Mouse (Mus musculus): ENCODE results near the gene Pim2.

The Pim2 gene

DNA sequence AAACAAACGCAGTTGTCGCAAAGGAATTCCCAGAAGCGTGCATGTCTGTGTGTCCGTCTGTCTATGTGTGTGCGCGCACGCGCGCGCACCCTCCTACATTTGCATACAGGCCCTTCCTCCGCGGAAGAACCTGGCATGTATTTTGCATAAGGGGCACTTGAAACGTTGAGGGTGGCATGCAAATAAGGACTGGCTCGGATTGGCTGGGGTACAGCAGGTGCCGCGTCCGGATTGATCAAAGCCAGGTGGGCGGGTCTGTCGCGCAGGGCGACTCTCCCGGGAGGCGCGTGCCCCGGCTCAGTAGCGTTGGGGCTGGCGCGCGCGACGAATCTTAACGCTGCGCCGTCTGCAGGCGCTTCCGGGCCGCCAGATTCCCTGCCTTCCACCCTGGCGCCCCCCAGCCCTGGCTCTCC lies at the start of gene Pim2:
Gene Pim2 (plus strand): TSS at position 256 of the 413 bp plus-strand sequence.
- peak; percentile 49 for DNase-seq (ENCODE audit: low spot score)

DNA sequence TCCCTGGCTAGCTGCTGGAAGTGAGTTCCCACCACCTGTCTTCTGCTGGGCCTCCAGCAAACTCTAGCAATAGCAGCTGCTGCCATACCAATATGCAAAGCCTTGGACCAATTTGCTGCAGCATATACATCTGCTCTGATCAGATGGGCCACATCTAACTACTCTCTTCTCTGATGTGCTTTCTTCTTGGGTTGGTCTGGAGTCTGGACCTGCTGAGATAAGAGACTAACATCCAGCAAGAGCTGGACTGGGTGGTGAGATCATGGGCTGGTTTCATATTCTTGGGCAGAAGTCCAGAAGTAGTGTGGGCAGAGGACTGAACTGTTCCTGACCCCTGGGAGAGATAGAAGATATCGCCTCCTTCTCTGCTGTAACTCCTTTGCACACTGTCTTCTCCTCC lies 40.9 kb upstream of the Pim2 start:
- no peak for DNase-seq (ENCODE audit: low spot score)

DNA sequence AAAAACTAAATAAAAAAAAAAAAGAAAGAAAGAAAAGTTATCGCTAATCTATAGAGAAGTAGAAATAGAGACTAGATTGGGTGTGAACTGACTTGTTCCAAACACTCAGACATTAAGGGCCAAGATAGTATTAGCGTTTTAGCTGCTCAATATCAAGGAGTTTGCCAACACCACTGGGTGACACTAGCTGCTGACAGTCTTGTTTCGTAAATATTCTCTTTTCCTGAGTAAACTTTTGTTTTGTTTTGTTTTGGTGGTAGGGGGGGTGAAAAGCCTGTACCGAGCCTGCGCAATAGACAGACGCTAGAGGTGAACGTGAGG lies 37.3 kb upstream of the Pim2 start:
- no peak for DNase-seq (ENCODE audit: low spot score)

DNA sequence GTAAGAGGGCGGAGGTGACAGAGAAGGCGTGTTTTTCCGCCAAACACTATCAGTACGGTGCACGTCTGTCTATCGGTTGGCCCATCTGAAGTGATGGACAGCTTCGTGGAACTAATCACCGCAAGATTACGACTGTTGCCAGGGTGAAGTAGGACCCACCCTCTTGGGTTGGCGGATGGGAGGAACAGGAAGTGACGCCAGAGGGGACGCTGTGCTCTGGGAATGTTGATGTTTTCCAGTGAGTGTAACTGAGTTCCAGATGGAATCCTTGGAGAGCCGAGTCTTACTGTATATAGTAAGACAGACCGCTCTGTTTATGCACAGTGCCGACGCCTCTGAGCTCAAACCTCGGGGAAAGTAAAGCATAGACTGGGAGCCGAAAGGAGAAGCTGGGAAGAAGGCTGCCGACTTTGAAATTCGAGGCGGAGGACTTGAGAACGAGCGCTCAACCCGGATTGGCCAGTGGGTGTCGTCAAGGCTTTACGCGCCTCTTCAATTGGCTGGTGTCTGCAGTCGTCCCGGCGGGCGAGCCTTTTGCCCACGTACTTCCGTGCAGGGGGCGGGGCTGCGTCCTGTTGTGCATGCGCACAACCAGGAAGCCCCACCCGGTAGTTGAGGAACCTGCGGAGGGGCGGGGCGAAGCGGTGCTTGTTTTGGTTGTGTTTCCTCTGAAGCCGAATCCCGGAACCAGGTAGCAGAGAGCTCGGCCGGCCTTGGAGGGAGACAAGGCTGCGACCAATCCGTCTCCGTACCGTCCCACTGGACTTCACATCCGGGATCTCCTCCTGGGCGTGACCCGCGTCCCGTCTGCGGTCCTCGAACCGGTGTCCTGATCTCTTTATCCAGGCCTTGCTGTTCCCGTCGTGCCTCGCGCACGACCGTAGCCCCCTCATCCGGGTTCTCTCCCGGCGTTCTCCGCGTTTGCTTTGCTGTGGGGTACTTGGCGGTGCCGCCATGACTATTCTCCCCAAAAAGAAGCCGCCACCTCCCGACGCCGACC lies 36.6 kb upstream of the Pim2 start, which contains the start of gene Otud5:
Gene Otud5 (plus strand): TSS at position 202 of the 1,000 bp plus-strand sequence.
- DNase-seq (ENCODE audit: low spot score) = peak; percentile 76

DNA sequence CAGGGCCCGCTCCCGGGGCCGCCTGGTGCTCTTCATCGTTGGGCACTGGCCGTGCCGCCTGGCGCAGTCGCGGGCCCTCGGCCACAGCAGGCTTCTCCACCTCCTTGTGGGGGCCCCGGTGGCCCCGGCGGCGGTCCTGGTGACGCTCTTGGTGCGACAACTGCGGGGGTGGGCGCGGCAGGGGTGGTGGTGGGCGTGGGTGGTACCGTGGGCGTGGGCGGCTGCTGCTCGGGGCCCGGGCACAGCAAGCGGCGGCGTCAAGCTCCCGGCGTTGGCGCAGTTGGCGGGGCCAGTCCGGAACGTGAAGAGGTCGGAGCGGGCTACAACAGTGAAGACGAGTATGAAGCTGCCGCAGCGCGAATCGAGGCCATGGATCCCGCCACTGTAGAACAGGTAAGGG lies 35.7 kb upstream of the Pim2 start:
- DNase-seq (ENCODE audit: low spot score) = no peak

DNA sequence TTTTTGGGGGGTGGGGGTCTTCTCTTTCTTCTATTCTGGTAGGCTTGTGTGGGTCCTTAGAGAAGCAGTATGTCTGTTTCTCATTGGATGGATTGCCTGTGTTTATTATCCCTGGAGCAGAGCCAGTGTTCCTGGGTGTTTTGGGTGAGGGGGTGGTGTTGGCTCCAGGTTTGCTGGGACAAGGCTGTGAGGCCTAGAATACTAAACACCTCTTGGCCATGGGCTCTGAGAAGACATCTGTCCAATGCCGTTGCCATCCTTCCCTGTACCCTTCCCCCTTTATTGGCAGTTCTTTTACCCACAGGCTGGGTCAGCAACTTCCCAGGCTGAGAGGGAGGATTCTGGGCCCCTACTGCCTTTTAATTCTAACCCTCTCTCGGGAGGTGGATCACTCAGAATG lies 30.2 kb upstream of the Pim2 start:
- no peak for DNase-seq (ENCODE audit: low spot score)

DNA sequence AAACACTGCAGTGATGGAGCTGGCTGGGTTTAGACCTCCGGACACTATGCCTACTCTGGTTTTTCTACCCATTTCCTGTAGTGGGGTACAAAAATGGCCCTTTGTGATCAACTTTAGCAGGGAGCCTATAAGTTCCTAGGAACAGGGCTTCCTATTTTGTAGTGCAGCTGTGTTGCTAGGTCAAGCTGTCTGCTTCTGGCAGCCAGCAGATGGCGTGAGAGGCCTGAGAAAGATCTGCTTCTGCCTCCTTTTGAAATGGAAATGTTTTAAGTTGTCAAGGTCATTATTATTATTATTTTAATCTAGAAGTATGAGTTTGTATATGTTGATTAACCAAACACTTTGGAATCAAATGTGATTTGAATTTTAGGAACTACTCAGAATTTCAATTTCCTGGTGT lies 23.5 kb upstream of the Pim2 start:
- no peak for DNase-seq (ENCODE audit: low spot score)

DNA sequence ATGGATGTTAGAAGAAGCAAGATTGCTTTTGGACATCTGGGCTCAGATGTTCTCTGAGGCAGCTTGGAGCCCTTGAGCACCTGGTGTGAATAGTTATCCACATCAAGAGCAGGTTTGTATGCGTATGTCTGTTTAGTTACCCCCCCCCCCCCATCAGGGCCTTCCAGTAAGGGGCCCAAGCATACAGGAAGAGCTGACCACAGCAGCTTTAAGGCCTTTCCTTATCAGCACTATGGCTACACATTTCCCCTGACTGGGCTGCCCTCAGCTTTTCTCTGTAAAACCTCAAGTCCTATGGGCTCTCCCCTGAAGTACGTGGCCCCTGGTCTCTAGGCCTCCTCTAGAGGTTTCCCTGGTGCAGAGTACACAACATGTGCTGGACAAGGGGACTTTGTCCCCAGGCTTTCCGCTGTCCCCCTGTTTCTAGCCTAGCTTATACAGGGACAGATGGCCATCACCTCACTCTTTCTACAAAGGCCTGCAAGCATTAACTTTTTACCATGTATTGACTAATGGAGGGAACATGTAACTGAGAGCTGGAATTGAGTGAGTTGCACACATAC lies 18.8 kb upstream of the Pim2 start:
- no peak for DNase-seq (ENCODE audit: low spot score)

DNA sequence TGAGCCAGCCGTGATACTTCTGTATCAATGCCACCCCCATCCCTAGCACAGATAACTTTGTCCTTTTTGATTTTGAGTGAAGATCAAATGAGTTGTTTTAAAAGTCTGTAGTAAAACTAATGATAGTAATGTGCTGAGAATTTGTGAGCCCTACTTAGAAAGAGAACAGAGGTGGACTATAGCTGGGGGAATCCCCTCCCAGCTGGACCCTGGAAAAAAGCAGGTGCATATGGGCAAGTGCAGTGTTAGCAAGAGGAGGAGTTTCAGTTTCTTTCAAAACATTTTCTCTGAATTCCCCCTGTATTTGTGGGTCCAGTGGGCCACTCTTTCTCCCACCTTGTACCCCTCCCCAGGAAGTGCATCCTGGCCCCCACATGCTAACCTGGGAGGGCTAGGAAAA lies 14.9 kb upstream of the Pim2 start:
- DNase-seq (ENCODE audit: low spot score) = no peak

DNA sequence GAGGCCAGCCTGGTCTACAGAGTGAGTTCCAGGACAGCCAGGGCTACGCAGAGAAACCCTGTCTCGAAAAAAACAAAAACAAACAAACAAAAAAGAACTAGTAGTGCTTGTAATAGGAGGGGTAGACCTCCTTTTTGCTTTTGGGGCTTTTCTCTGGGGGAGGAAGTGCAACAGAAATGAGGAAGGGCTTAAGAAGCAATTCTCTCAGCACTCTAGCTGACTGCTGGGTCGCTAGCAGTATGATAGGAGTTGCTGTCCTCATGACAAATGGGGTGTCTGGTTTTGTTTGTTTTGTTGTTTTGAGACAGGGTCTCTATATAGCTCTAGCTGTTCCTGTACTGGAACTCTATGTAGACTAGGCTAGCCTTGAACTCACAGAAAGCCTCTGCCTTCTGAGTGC lies 13.5 kb upstream of the Pim2 start:
- no peak for DNase-seq (ENCODE audit: low spot score)

DNA sequence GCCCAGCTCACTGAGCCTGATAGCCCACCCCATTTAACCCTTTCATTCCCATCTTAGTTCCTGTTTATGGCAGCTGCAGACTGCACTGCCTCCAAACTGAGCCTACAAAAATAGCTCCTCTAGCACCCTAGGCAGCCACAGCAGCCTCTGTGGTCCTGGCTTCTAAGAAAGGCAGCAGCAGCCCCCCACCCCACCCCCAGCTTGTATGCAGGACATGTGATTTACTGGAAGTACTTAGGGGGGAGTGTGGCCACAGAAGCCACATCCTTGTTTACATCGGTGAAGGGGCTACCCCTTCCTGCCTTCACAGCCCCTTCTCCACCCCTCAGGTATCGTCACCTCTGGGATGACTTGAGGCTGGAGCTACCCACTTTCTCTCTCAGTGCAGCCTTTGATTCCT lies 12.7 kb upstream of the Pim2 start:
- DNase-seq (ENCODE audit: low spot score) = no peak

DNA sequence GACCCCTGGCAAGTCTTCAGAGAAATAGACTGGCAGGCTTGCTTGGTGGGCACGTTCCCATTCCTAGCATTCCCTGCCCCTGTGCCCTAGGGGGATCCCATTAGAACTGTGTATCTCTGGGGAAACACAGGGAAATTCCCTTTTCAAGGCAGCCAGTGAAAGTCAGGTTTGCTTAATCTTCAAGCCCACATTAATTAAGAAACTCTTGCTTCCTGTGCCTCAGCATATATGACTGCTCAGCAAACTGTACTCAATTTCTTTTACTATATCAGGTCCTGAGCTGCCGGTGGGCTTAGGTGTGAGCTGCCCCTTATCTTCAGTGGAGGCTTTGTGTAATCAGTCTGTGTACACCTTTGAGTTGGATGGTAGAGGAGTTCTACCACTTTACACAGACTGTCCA lies 12.3 kb upstream of the Pim2 start:
- DNase-seq (ENCODE audit: low spot score) = no peak

DNA sequence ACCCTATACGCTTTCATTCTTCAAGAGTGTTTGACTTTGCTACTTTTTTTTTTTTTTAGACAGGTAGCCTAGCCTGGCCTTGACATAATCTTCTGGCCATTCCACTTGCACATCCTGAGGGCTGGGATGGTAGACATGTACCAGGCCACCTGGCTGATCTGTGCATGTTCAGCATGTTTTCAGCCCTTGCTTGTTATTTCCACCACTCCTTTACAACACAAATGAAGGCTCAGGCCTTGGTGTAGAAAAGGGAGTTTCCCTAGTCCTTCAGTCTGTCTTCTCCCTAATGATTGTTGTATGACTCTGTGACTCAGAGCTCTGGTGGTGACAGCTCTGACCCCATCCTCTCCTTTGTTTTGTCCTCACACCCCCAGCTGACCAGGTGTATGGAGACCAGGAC lies 10.9 kb upstream of the Pim2 start:
- no peak for DNase-seq (ENCODE audit: low spot score)

DNA sequence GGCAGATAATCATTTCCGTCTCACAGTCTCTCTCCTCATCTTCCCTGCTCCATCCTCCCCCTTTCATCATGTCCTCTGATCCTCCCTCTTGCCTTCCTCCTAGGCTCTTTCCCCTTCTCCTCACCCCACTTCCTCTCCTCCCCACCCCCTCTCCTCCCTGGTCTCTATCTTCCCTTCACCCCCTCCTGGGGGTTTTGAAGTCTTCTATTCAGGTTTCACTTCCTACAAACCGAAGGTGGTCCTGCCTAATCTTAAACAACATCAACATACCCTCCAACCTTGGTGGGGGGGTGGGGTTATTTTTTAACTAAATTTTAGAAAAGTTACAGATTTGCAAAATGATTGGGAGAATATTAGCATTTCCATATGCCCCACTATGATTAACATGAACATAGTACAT lies 9.6 kb upstream of the Pim2 start:
- DNase-seq (ENCODE audit: low spot score) = no peak

DNA sequence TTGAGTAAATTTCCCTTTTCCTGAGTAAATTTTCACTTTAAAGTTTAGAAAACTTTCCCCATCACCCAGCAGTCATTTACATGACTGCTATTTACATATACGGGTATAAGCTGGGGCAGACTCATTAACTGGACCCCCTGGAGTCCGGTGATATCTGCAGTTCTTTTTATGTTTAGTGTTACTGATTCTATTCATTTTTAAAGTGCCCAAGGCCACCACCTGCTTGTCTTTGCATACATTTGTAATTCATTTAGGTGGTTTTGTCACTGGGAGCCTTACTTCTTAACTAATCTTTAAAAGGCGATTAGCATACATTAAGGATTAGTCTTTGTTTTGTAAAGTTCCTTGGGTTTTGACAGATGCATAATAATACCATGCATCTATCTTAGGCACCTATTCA lies 8.2 kb upstream of the Pim2 start:
- no peak for DNase-seq (ENCODE audit: low spot score)

DNA sequence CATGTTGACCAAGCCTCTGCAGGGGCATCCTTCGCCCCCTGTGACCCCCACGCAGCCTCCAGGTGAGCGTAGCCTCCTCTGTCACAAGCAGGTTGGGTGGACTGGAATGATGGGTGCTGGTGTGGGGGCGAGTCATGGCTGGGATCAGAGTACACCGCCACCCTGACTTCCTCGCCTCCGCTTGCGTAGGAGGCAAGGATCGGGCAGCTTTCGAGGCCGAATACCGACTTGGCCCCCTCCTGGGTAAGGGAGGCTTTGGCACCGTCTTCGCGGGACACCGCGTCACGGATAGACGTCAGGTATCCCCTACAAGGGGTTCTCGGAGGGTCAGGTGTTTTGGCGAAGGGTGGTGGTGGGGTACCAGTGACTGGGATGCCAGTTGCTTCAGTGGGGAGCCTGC lies 433 bp downstream of the Pim2 start:
- DNase-seq (ENCODE audit: low spot score) = no peak

DNA sequence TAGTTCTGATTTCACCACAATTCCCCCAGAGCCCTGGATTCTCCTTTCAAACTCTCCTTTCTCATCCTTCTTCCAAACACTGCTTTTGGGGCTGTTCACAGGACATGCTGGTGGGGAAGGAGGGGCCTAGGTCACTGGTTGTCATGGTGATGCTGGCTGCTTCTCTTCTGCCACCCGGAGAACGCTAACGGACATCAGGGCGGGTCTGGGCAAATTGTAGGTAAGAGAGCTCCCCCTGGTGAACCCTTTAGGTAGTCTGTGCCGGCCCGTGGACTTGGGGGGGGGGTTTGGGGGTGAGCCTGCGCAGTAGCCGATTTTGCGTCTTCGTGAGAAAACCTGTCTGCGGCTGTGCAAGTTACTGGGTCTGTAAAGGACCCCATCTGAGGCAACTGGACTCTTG lies 1.8 kb downstream of the Pim2 start:
- peak; percentile 13 for DNase-seq (ENCODE audit: low spot score)

DNA sequence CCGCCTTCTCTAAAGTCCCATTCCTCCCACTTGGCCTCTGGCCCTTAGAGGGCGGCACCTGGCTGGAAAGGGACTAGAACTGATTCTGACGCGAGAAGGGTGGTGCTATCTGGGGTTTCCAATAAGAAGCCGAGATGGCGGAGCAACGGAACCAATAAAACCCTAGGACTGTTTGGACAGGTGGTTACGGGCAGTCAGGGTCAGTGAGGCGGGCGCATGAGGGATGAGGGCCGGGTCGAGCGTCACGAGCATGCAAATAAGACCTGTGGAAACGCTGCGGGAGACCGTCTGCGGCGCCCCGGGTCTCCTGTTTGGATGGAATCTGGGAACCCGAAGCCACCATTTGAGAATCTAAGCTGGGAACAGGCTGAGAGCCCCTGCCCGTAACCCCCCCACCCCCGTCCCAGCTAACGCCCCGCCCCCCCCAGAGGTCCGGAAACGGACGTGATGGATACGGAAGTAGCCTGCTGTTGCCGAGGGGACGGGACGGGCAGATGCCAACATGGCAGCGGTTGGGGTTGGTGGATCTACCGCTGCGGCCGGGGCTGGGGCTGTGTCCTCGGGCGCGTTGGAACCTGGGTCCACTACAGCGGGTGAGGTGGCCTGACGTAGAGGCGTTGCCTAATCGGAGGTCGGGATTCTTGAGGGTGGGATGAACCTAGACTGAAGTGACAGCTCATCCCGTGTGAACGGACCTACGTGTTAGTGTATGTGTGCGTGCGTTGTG lies 5.9 kb downstream of the Pim2 start, which contains the start of gene Slc35a2:
Gene Slc35a2 (plus strand): TSS at position 188 of the 727 bp plus-strand sequence.
- peak; percentile 74 for DNase-seq (ENCODE audit: low spot score)

DNA sequence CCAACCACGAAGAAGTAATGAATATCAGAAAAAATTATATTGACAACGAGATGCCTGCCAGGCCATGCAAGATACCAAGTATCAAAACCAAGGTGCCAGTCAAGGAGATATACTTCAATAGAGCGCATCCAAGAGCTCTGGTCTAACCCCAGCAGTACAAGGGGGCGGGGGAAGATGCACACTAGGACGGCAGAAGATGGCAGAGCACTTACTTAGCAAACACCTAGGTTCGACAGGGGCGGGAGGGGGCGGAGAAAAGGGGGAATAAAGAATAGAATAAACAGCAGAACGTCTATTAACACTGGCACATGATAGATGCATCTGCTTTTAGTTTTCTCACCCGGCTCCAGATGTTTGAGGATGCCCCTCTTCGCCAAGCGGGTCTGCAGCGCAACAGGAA lies 20.1 kb downstream of the Pim2 start:
- no peak for DNase-seq (ENCODE audit: low spot score)

DNA sequence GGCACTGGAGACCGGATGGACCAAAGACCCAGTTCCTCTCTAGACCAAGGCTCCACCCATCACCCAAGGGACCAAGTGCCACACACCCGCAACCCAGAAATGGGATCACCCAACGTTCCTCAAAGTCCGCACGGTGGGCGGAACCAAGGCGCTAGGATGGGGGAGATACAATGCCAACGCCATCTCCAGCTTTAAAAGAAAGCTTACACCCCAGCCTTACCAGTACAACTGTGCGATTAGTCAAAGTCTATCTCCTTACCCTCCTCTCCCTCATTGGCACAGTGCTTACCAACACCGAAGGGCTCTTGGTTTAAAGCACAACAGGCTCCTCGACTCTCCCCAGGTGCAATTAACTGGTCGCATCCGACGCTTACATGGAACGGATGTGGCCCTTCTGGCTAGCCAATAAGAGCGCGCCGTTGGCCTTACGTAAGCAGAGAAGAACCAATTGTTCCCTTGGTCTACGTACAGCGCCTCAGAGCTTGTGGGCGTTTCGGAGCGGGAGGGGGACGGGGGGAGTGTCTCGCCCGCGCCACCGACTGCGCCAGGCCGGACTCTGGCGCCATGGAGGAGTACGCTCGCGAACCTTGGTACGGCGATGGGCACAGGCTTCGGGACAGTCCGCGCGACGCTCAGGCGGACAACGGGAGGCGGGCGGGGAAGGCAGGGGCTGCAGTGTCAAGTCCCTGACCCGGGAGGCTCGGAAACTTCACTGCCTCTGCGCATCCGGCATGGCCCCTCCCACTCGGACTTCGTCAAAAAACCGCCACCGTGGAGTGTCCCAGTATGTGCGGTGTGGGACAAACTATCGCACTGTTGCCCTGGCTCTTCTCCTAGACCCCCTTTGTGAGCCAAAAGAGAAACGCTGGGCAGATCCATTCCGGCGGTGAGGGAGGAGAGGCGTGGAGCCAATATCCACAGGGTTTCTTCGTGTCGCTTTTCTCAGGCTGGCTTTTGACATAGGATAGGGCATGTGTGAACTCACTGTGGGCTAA lies 21.1 kb downstream of the Pim2 start, which contains the start of the genes Pqbp1 and Timm17b:
Gene Pqbp1 (minus strand): TSS at position 390 of the 995 bp plus-strand sequence.
Gene Timm17b (plus strand): TSS at position 478 of the 995 bp plus-strand sequence.
- peak; percentile 60 for DNase-seq (ENCODE audit: low spot score)

DNA sequence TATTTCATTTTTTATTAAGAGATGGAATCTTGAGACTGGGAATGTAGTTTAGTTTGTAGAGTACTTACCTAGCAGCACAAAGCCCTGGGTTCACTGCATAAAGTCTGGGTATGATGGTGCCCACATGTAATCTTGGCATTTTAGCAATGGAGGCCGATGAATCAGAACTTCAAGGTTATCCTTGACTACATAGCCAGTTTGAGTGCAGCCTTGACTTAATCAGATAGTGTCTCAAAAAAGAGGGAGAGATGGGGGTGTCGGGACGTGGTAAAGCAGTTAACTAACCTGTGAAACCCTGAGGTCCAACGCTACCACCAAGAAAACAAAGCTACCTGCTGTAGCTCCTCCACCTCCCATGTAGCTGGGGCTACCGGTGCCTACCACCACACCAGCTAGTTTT lies 26.4 kb downstream of the Pim2 start:
- DNase-seq (ENCODE audit: low spot score) = no peak
